Mouse (Mus musculus) retina, postnatal 7 days (tissue): ENCODE measurements around the gene Mov10l1.

Source experiments
- DNase-seq: peaks from one replicate; pipeline ENCODE4 v3.0.0-alpha.2; 2012; ENCODE audit warnings: low read depth, low spot score

Mov10l1 gene

GRCm38 (mm10) chr15:88982534-88983079, at the start of gene Mov10l1:
TSS of gene Mov10l1 (plus strand) at chr15:88982909.
- DNase-seq: no peak

- peak; percentile 38 for DNase-seq
Observed at GRCm38 (mm10) chr15:88934141-88934540, 48.6 kb upstream of the Mov10l1 start.

GRCm38 (mm10) chr15:88936619-88937290, 46.0 kb upstream of the Mov10l1 start:
- DNase-seq: no peak

- DNase-seq: no peak
Observed at GRCm38 (mm10) chr15:88937291-88937650, 45.4 kb upstream of the Mov10l1 start.

- DNase-seq: no peak
Observed at GRCm38 (mm10) chr15:88942783-88943182, 39.9 kb upstream of the Mov10l1 start.

GRCm38 (mm10) chr15:88943896-88944551, 38.7 kb upstream of the Mov10l1 start:
- DNase-seq: no peak

GRCm38 (mm10) chr15:88946851-88947250, 35.9 kb upstream of the Mov10l1 start:
- no peak for DNase-seq

DNA sequence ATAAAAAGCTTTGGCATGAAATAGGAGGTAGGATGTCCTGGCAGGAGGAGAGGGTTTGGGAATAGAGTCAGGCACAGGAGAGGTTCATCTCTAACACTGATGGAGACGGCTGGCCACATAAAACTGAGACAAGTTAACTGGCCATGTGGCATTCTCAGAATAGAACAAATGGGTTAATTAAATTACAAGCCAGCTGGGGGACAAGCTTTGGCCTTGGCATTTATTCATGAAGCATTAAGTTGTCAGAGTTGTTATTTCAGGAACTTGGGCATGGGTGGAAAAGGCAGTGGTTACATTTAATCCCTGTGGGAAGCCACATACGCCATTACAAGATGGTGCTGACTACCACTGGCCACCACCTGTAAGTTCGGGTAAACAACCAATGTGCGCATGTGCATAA, 31.5 kb upstream of the Mov10l1 start:
- no peak for DNase-seq

DNA sequence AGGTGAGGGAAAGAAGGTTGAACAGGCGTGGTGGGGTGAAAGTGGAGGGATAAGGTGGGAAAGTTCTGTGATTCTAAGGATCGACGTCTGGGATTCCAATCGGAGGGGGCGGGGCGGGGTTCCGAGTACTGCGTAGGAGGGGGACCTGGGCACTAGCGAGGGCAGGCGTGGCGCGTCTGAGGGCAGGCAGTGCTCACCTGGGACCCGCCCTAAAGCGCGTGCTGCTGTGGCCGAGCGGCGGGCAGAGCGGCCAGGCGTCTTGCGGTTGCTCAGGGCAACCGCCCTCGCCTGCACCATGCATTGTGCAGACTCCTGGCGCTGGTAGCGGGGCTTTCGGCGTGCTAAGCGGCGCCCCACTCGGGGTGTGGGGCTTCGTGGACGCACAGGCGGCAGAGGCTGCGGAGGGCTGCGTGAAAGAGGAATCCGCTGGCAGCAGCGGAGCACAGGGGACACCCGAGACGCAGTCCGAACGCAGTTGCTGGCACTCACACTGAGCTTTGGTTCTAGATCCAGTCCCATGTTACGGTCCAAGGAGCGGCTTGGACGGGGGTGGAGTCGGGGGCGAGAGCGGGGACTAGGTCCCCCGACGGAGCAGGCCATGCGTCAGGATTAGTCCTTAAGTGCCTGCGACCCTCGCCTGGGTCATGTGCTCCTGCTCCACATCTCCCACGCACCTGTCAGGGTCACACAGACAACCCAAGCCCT, 28.2 kb upstream of the Mov10l1 start, which contains the start of gene Ttll8:
TSS of gene Ttll8 (minus strand) at position 51 of the 705 bp plus-strand sequence.
- no peak for DNase-seq

DNA sequence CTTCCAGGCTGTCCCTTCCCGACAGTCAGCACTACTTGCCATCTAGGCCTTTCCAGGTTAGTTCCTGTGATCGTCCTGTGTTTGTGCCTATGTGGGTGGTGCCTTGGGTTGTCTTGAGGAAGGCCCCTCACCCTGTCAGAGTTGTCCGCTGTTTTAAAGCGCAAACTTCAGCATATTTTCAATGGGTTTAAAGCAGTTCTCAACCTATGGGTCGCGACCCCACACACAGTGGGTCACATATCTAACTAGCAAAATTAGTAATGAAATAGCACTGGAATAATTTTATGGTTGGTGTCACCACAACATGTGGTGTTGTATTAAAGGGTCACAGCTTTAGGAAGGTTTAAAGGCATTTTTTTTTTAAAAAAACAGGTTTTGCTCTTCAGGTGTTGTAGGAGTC, 27.4 kb upstream of the Mov10l1 start:
- no peak for DNase-seq

DNA sequence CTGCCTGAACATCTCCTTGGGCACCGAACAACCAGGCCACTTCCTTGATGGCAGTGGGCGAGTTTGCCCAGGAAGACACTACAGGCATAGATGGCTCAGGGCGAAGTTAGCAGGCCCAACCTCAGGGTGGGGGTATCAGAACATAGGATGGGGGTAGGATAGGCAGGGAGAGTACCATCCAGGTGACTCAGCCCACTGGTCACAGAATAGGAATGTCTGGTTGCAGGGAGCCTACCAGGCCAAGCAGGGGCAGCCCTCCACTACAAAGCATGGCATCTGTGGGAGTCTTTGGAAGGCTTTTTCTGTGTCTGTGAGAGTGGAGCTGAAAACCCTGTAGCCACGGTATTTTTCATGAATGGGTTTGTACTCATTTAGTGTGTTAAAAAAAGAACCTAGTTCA, 25.2 kb upstream of the Mov10l1 start:
- no peak for DNase-seq

- DNase-seq: no peak
Observed at GRCm38 (mm10) chr15:88964070-88964578, 18.6 kb upstream of the Mov10l1 start.

- no peak for DNase-seq
Observed at GRCm38 (mm10) chr15:88972300-88972699, 10.4 kb upstream of the Mov10l1 start.

- DNase-seq: no peak
Observed at GRCm38 (mm10) chr15:88978281-88979137, 4.2 kb upstream of the Mov10l1 start, which contains the start of gene Mlc1. TSS of gene Mlc1 (minus strand) at chr15:88979007.

- DNase-seq: no peak
Observed at GRCm38 (mm10) chr15:88979138-88979446, 3.6 kb upstream of the Mov10l1 start.

DNA sequence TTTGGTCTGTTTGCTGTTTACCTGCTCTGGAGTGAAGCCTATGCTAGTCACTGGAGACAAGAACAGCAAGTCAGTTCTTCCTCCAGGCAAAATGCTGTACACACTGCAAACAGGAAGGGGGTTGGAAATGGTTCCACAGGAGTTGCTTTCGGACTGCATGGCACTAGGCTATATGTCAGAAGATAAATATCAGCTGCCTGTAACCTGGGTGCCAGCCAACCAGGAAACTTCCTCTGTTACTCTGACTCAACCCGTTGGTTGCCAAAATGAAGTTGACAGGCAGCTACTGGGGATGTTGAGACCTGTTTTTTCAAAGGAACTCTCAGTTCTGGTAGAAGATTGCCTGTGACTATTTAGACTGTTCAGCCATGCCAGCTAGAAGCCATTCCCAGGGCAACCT, 6.5 kb downstream of the Mov10l1 start:
- DNase-seq: no peak

DNA sequence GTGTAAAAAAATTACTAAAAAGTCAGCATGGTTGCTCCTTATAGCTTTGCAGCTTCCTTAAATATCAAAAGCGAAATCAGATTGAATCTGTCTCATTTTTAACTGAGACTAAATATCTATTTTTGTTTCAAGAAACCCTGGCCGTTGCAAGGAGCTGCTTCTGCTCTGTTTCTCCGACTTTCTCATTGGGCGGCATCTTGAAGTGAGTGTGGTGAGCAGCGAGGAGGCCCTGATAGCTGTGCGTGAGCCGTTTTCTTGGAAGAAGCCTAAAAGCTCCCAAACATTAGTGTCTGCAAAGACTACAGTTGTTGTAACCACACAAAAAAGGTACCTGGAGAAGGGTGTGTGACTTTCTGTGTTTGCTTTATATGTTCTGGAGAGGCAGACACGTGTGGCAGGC, 15.9 kb downstream of the Mov10l1 start:
- no peak for DNase-seq

GRCm38 (mm10) chr15:88999124-88999523, 16.4 kb downstream of the Mov10l1 start:
- no peak for DNase-seq

GRCm38 (mm10) chr15:89000367-89000766, 17.7 kb downstream of the Mov10l1 start:
- no peak for DNase-seq

- no peak for DNase-seq
Observed at GRCm38 (mm10) chr15:89001245-89001644, 18.5 kb downstream of the Mov10l1 start.

DNA sequence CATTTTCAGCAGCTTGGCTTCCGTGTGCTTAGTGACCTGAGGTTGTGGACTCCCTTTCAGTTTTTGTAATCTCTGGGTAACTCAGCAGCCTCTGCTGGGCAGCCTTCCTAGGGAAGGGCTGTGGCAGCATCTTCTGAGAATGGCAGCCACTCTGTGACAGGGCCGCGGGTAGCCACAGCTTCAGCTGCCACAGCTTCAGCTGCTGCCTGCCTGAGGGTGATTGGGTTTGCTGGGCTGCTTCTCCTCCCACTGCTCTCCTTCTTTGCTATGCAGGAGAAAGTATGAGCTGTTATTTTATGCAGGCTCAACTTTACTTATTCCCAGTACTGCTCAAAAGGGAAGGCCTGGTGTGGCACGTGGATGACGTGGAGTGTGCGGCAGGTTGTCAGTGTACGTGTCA, 24.3 kb downstream of the Mov10l1 start:
- no peak for DNase-seq
